In the genomic region with DNA sequence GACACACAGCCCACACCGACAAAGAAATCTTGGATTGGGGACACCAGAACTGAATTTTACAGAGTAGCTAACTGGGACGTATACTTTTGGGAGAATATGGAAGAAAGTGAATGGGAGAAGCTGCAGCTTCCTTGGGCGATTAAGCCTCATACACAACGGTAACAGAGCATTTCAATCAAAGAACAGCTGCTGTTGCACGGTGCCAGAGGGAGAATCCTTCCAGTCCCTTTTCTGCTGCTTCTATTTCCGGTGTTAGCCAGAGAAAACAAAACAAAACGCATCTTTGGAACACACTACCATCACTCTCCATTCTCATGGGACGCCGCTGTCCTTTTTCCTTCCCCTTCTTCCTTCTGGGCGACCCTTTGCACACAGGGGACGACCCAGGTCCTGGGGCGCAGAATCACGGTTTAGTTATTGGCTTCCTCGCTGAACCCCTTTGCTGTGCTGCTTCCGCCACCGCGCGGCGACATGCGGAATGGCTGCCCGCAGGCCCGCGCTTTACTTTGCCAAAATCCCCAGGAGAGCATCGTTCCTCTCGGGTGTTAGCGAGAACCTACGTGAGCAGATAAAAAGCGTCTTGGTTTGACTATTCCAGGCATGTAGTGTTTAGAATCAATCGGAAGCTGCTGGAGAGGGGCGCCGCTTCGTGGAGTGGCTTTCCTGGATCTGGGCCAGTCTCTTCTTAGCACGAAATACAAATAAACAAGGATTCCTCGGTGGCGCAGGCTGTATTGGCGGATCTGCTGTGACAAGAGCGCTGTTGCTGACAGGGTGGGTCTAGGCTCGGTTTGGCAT, we compare ENCODE assay signal across 8 mouse cellular contexts.
A peak's percentile ranks its signal among the peaks of the same experiment; 100 is the strongest.
DNase-seq lines count a peak whose midpoint lies in the region; ATAC-seq and TF ChIP-seq lines count a peak whose summit lies in the region.

No protein-coding gene starts in this region.

- 3% methylated on average over 38 of the region's 38 CpGs for WGBS in forebrain, embryonic 14.5 days
- 5% methylated on average over 38 of the region's 38 CpGs for WGBS in liver, embryonic 14.5 days (ENCODE audit: insufficient replicate concordance)
- WGBS in neural tube, embryonic 11.5 days, result 5% methylated on average over 38 of the region's 38 CpGs

- no peaks in the 10 kb centered on the region for H3K9me3 ChIP-seq in ES-Bruce4 (replicated peaks; ENCODE audit: control insufficient read depth, insufficient read depth, low read length, poor library complexity, severe bottlenecking)
- no peaks in the 10 kb centered on the region for H3K9me3 ChIP-seq in forebrain, embryonic 14.5 days (replicated peaks; ENCODE audit: control insufficient read depth, low read length)
- H3K9me3 ChIP-seq in liver, embryonic 14.5 days (ENCODE audit: control insufficient read depth, low read length), result no peaks in the 10 kb centered on the region
- no peaks in the 10 kb centered on the region for H3K9me3 ChIP-seq in neural tube, embryonic 11.5 days (ENCODE audit: control insufficient read depth, low read length)

- TF ChIP-seq POLR2A in ES-Bruce4 (IDR thresholded peaks at IDR 0.05; ENCODE audit: insufficient read depth, low read length), result no peak

- TF ChIP-seq CTCF in ES-Bruce4 (IDR thresholded peaks at IDR 0.05; ENCODE audit: low read depth, low read length), result peak; percentile 87
- peak; percentile 87 for TF ChIP-seq CTCF in liver, embryonic 14.5 days (IDR thresholded peaks at IDR 0.05; ENCODE audit: low read depth)

- no peaks in the 10 kb centered on the region for H3K4me1 ChIP-seq in ES-Bruce4 (ENCODE audit: control insufficient read depth, insufficient read depth, low read length)
- H3K4me1 ChIP-seq in forebrain, embryonic 14.5 days (ENCODE audit: control insufficient read depth, insufficient read depth, low read length), result no peaks in the 10 kb centered on the region
- H3K4me1 ChIP-seq in liver, embryonic 14.5 days (replicated peaks; ENCODE audit: control insufficient read depth in 2 of 2, insufficient read depth in 2 of 2, low read length in 1 of 2), result peaks cover 0 to 5% of the 10 kb centered on the region in 2 experiments; a peak in 2 of 4 replicates
- H3K4me1 ChIP-seq in neural tube, embryonic 11.5 days (ENCODE audit: control insufficient read depth, insufficient read depth, low read length), result 0 out of 2 replicates have a peak, but pooled peaks cover 4% of the 10 kb centered on the region

- no peak overlapping the region for H3K9ac ChIP-seq in ES-Bruce4 (ENCODE audit: low read depth, poor library complexity, severe bottlenecking)
- peak overlapping the region; percentile 57 for H3K9ac ChIP-seq in forebrain, embryonic 14.5 days (ENCODE audit: low read length)
- H3K9ac ChIP-seq in liver, embryonic 14.5 days (replicated peaks), result no peak overlapping the region
- H3K9ac ChIP-seq in neural tube, embryonic 11.5 days (ENCODE audit: low read length), result peak overlapping the region; percentile 60

- no peak for TF ChIP-seq EP300 in ES-Bruce4 (IDR thresholded peaks at IDR 0.05; ENCODE audit: insufficient read depth, low read depth, low read length)
- TF ChIP-seq EP300 in liver, embryonic 14.5 days (IDR thresholded peaks at IDR 0.05; ENCODE audit: low read depth), result no peak

- no peaks in the 10 kb centered on the region for H3K36me3 ChIP-seq in ES-Bruce4 (ENCODE audit: control insufficient read depth, insufficient read depth, low read length, poor library complexity, severe bottlenecking)
- H3K36me3 ChIP-seq in forebrain, embryonic 14.5 days (ENCODE audit: control insufficient read depth, insufficient read depth, low read length), result no peaks in the 10 kb centered on the region
- no peaks in the 10 kb centered on the region for H3K36me3 ChIP-seq in liver, embryonic 14.5 days (replicated peaks; ENCODE audit: control insufficient read depth, insufficient read depth, low read depth)
- H3K36me3 ChIP-seq in neural tube, embryonic 11.5 days (ENCODE audit: control insufficient read depth, insufficient read depth, low read length), result no peaks in the 10 kb centered on the region

- DNase-seq in forebrain, embryonic 14.5 days (ENCODE audit: low spot score), result peak; percentile 93
- peak; percentile 87 to 89 for DNase-seq in heart, postnatal 10 days
- DNase-seq in kidney, postnatal 36 days, result peak; percentile 57 to 85
- peak in 2 of 3 experiments; percentile 14 to 15 for DNase-seq in liver, embryonic 14.5 days (ENCODE audit: low read depth in 3 of 3, low spot score in 3 of 3)
- peak; percentile 91 for DNase-seq in neural tube, embryonic 11.5 days (ENCODE audit: low spot score)
- peak; percentile 80 for DNase-seq in telencephalon, adult 2 months (ENCODE audit: low read depth, low spot score)

- ATAC-seq in cerebellum, adult (ENCODE audit: insufficient number of reproducible peaks, low FRiP score, low TSS enrichment), result peak; percentile 80
- ATAC-seq in forebrain, embryonic 14.5 days, result peak; percentile 91
- ATAC-seq in liver, embryonic 14.5 days (ENCODE audit: insufficient read depth), result peak; percentile 43; the same call in 1 of the 2 replicates
- peak; percentile 88 for ATAC-seq in neural tube, embryonic 11.5 days (ENCODE audit: insufficient read depth, low FRiP score, low TSS enrichment)

- peak overlapping the region; percentile 47 for H3K4me2 ChIP-seq in forebrain, embryonic 14.5 days (ENCODE audit: low read length)
- peak overlapping the region; percentile 25 for H3K4me2 ChIP-seq in liver, embryonic 14.5 days (ENCODE audit: low read depth)
- peak overlapping the region; percentile 49 for H3K4me2 ChIP-seq in neural tube, embryonic 11.5 days (ENCODE audit: low read depth)

- H3K27ac ChIP-seq in ES-Bruce4 (ENCODE audit: insufficient read depth, low read length), result no peak overlapping the region
- H3K27ac ChIP-seq in forebrain, embryonic 14.5 days (ENCODE audit: low read depth, low read length), result peak overlapping the region; percentile 85
- H3K27ac ChIP-seq in liver, embryonic 14.5 days, result no peak overlapping the region
- no peak overlapping the region for H3K27ac ChIP-seq in neural tube, embryonic 11.5 days (ENCODE audit: low read depth, low read length)

- peak overlapping the region; percentile 55 for H3K4me3 ChIP-seq in ES-Bruce4 (ENCODE audit: low read depth, low read length)
- peak overlapping the region; percentile 25 for H3K4me3 ChIP-seq in forebrain, embryonic 14.5 days (ENCODE audit: low read depth, low read length)
- H3K4me3 ChIP-seq in liver, embryonic 14.5 days (ENCODE audit: insufficient read depth in 1 of 2, low read depth in 2 of 2, low read length in 2 of 2), result peak overlapping the region in 1 of 2 experiments; percentile 24; a peak in 1 of 4 replicates
- H3K4me3 ChIP-seq in neural tube, embryonic 11.5 days (ENCODE audit: low read depth, low read length), result peak overlapping the region; percentile 43

- intact Hi-C loops in heart, postnatal 10 days (cut with DNase I), result no loop called here

- H3K27me3 ChIP-seq in ES-Bruce4 (ENCODE audit: control insufficient read depth, insufficient read depth, low read length, poor library complexity, severe bottlenecking), result no peaks in the 10 kb centered on the region
- no peaks in the 10 kb centered on the region for H3K27me3 ChIP-seq in forebrain, embryonic 14.5 days (replicated peaks; ENCODE audit: control insufficient read depth, insufficient read depth, low read length)
- H3K27me3 ChIP-seq in liver, embryonic 14.5 days (ENCODE audit: control insufficient read depth, insufficient read depth, low read length), result no peaks in the 10 kb centered on the region
- no peaks in the 10 kb centered on the region for H3K27me3 ChIP-seq in neural tube, embryonic 11.5 days (ENCODE audit: control insufficient read depth, insufficient read depth, low read length)

Comparison
In these comparisons a context has a peak if more than half of its experiments do, and no peak if none do; other contexts are left out.
1. H3K9ac ChIP-seq: peak in forebrain, embryonic 14.5 days (single experiment) and neural tube, embryonic 11.5 days (single experiment); none in ES-Bruce4 (single experiment) and liver, embryonic 14.5 days (single experiment).
2. DNase-seq: peak in every context shown above with its lines; median percentile 93 in forebrain, embryonic 14.5 days; 91 in neural tube, embryonic 11.5 days; 88 in heart, postnatal 10 days; 80 in telencephalon, adult 2 months; 71 in kidney, postnatal 36 days; 14 in liver, embryonic 14.5 days.
3. Peak in every context shown above with its lines, with median percentiles within 50 percentile points of each other: ATAC-seq and H3K4me2 ChIP-seq.